Mouse (Mus musculus) kidney, postnatal 0 days (tissue): ENCODE results near the gene Eme1. TPM values are rescaled to one million over a fixed set of nuclear protein-coding genes. Genes with fewer than 3 reads are reported as not detected.

Experiments used
- ATAC-seq: fragments of 200-750 bp; cut with Nextera tagmentation; replicated peaks from 2 replicates; pipeline ENCODE4 v1.8.0; 2017; ENCODE audit warnings: low read depth, moderate number of reproducible peaks, moderate TSS enrichment, moderate library complexity; ENCODE audit not compliant: low FRiP score
- DNase-seq: peaks from one replicate; pipeline ENCODE4 v3.0.0-alpha.2; 2016; ENCODE audit warnings: low spot score
- H3K27ac ChIP-seq: fragments of 300-500 bp; sonication (generic); 2 replicates; pipeline ENCODE4 v1.5.1; 2014; ENCODE audit warnings: mild to moderate bottlenecking
- H3K27me3 ChIP-seq: fragments of 300-500 bp; sonication (generic); 2 replicates; pipeline ENCODE4 v1.6.1; 2014; ENCODE audit warnings: low read length, mixed read lengths; ENCODE audit not compliant: insufficient read depth
- H3K36me3 ChIP-seq: fragments of 300-500 bp; sonication (generic); 2 replicates; pipeline ENCODE4 v1.6.1; 2014; ENCODE audit warnings: low read length, mixed read lengths; ENCODE audit not compliant: insufficient read depth
- H3K4me1 ChIP-seq: fragments of 300-500 bp; sonication (generic); replicated peaks from 2 replicates; pipeline ENCODE4 v1.6.1; 2014; ENCODE audit warnings: antibody characterized with exemption, low read length, mixed read lengths; ENCODE audit not compliant: insufficient read depth
- H3K4me2 ChIP-seq: fragments of 300-500 bp; sonication (generic); 2 replicates; pipeline ENCODE4 v1.6.1; 2014; ENCODE audit warnings: mild to moderate bottlenecking, low read length, moderate library complexity, mixed read lengths
- H3K4me3 ChIP-seq: fragments of 300-500 bp; sonication (generic); replicated peaks from 2 replicates; pipeline ENCODE4 v1.5.1; 2014; ENCODE audit warnings: low read depth, low read length
- H3K9ac ChIP-seq: fragments of 300-500 bp; sonication (generic); 2 replicates; pipeline ENCODE4 v1.6.1; 2014; ENCODE audit warnings: low read depth, low read length
- H3K9me3 ChIP-seq: fragments of 300-500 bp; sonication (generic); replicated peaks from 2 replicates; pipeline ENCODE4 v1.6.1; 2016; ENCODE audit warnings: low read length, inconsistent platforms, mixed read lengths
- CTCF ChIP-seq: IDR thresholded peaks from 2 replicates; pipeline ENCODE4 v1.5.1; 2016; ENCODE audit warnings: antibody characterized with exemption, low read depth, mild to moderate bottlenecking, moderate library complexity
- WGBS: fragments of 180-500 bp; shearing (Covaris S2); extraction: QIAGEN DNeasy Blood & Tissue Kit; methylation state at CpG from one replicate; pipeline ENCODE4 v1.1.7; 2014; 5-methylcytosine and 5-hydroxymethylcytosine counted together
- polyA plus RNA-seq: library from polyadenylated mRNA; unstranded; fragments of >200 nt; fragmentation: Nextera tagmentation; extraction: Ambion mirVana; gene quantifications from 2 replicates; pipeline ENCODE4 v1.2.1, GENCODE M21; 2015

The Eme1 gene
- polyA plus RNA-seq, 1 experiment from 2014 or later = 7.9 TPM

GRCm38 (mm10) chr11:94596311-94596852 lies 57.4 kb downstream of the Eme1 start:
- H3K27me3 ChIP-seq = no peaks in the 10 kb centered on the region
- no peak overlapping the region for H3K9ac ChIP-seq
- 75% methylated on average over 7 of the region's 7 CpGs for WGBS
- H3K9me3 ChIP-seq = no peaks in the 10 kb centered on the region
- no peaks in the 10 kb centered on the region for H3K36me3 ChIP-seq
- H3K27ac ChIP-seq = 0 out of 2 replicates have a peak overlapping the region, but pooled peaks have one; percentile 10
- ATAC-seq (no peak), DNase-seq (no peak)
- peaks cover 7% of the 10 kb centered on the region; the same call in 1 of the 2 replicates for H3K4me1 ChIP-seq
- TF ChIP-seq CTCF = no peak
- no peak overlapping the region for H3K4me2 ChIP-seq
- H3K4me3 ChIP-seq = no peak overlapping the region

Other genes with a start within 250 kb of the Eme1 start
- 4.4 and 5.2 TPM in 2 replicates for gene Cacna1g, start 179.8 kb downstream of the Eme1 start, polyA plus RNA-seq
- gene Spata20, start 167.8 kb downstream of the Eme1 start, polyA plus RNA-seq = 0.40 TPM in 1 of 2 replicates, not detected in the other
- 34.7 and 37.5 TPM in 2 replicates for gene Epn3, start 154.0 kb downstream of the Eme1 start, polyA plus RNA-seq
- 3.2 and 3.5 TPM in 2 replicates for gene Mycbpap, start 132.2 kb downstream of the Eme1 start, polyA plus RNA-seq
- 4.0 and 5.6 TPM in 2 replicates for gene Rsad1, start 104.7 kb downstream of the Eme1 start, polyA plus RNA-seq
- gene Chad, start 88.9 kb downstream of the Eme1 start, polyA plus RNA-seq = 0.41 and 0.50 TPM in 2 replicates
- gene Acsf2, start 52.1 kb downstream of the Eme1 start, polyA plus RNA-seq = 6.6 and 7.0 TPM in 2 replicates
- gene Lrrc59, start 24.2 kb downstream of the Eme1 start, polyA plus RNA-seq = 119 and 135 TPM in 2 replicates
- gene Mrpl27, start 197 bp downstream of the Eme1 start, polyA plus RNA-seq = 135 and 144 TPM in 2 replicates
- 18.4 and 21.4 TPM in 2 replicates for gene Xylt2, start 23.6 kb upstream of the Eme1 start, polyA plus RNA-seq
- 1.3 and 1.4 TPM in 2 replicates for gene Gm11541, start 50.5 kb upstream of the Eme1 start, polyA plus RNA-seq
- gene Cdc34b, start 87.8 kb upstream of the Eme1 start, polyA plus RNA-seq = 0.26 and 0.28 TPM in 2 replicates
- gene Tmem92, start 128.7 kb upstream of the Eme1 start, polyA plus RNA-seq = not detected in 2 replicates